Mouse (Mus musculus) liver, embryonic 14.5 days (tissue): ENCODE measurements at regions not wholly inside any gene's neighbourhood (a gene's known extent, or its start where the extent isn't known, plus 50 kb on each side); places are given as distances from the start of the nearest gene placed in this dataset.

Source experiments
- CTCF ChIP-seq: IDR thresholded peaks from 2 replicates; pipeline ENCODE4 v1.5.1; 2016; ENCODE audit warnings: antibody characterized with exemption, low read depth, control low read depth
- EP300 ChIP-seq: IDR thresholded peaks from 2 replicates; pipeline ENCODE4 v1.6.1; 2016; ENCODE audit warnings: antibody characterized with exemption, low read depth

- TF ChIP-seq CTCF (no peak), EP300 (peak; percentile 74)
These were observed 280.6 kb downstream of the Satb1 start for GRCm38 (mm10) chr17:51552277-51553015.
